Mouse (Mus musculus) CH12F3 (cell line): Measurements from ENCODE around the gene Eif2b5.
"Not testable (repeated sequence)": the region's sequence is repeated elsewhere in the genome, so short reads cannot be mapped to it uniquely, and the experiment has no call there.

Experiments used
- in situ Hi-C: fragments of 300-500 bp; cut with MboI; formaldehyde crosslinking; loops from 2 replicates; pipeline ENCODE4 v1.14.3; 2020; ENCODE audit warnings: low sequenced_read_pairs

The Eif2b5 gene

DNA sequence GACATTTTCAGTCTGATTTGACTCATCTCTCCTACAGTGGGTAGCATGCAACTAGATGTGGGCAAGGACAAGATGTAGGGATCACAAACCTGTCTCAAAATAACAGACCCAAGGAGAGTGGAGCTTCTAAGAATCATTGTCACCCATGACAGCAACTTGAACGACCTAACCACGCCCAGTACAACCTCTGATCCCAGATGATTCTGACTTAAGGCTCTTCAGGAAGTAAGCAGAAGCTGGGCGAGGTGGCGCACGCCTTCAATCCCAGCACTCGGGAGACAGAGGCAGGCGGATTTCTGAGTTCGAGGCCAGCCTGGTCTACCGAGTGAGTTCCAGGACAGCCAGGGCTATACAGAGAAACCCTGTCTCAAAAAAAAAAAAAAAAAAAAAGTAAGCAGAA, 9.9 kb upstream of the Eif2b5 start:
- in situ Hi-C loops, result not testable (repeated sequence)

DNA sequence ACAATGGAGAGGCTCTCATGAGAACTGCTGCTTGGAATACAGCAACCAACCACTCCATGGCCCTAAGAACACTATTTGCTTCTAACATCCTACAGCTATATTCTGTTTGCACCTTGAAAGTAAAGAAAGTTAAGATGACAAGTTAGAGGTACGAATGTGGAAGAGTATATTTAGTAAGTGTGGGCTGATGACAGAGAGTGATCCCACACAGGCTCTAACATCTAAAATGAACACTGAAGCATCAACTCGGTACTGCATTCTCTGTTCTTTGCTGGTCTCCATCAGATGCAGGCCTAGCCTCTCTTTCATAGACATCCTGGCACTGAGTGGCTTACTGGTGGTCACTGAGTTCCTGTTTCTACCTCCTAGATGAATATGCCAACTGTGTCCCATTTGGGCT, 9.4 kb upstream of the Eif2b5 start:
- in situ Hi-C loops, result no loop called here

DNA sequence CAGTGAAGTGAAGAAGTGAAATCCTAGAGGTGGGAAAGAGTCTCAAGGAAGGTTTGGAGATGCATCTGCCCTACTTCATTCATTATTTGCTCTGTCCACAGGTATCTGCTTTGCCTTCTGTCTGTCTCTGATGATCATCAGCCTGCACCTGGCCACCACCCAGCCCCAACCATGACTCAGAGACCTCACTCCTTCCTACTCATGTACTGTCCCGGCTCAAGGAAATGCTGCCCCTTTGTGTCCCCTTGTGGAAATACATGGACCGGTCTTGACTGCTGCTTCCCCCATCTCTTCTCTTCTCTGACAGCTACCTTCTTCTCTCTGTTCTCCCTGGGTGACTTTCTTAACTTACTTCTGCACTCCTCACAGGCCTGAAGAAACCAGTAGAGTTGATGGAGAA, 8.0 kb upstream of the Eif2b5 start:
- in situ Hi-C loops, result no loop called here

DNA sequence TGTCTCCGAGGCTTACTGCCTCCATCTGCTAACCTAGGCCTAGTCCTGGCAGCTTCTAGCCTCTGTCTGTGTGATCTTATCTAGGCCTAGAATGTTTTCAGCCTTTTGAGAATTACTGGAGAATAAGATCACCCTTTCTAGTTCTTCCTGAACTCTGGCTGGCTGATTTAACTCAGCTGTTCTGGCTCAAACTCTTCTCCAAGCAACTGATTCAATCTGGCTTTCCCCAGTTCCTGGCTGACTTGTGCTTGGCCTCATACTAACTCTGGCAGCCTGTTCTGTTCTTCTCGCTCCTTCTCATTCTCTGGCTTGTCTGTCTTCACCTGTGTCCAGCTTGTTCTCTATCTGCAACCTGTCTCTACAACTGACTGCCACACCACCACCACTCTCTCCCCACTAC, 7.3 kb upstream of the Eif2b5 start:
- in situ Hi-C loops, result no loop called here

DNA sequence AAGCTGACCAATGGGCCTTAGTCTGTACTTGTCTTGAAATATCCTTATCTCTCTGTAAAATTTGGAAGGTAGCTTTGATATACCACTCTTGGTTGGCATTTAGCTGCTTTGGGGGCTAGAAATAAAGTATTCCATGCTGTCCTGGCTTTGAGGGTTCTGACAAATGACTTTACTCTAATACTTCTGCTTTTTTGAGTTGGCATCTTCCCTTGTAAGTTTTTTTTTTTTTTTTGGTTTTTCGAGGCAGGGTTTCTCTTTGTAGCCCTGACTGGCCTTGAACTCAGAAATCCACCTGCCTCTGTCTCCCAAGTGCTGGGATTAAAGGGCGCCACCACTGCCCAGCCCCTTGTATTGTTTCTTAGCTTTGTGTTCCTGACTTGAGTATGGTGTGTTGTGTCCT, 5.2 kb upstream of the Eif2b5 start:
- in situ Hi-C loops, result no loop called here

DNA sequence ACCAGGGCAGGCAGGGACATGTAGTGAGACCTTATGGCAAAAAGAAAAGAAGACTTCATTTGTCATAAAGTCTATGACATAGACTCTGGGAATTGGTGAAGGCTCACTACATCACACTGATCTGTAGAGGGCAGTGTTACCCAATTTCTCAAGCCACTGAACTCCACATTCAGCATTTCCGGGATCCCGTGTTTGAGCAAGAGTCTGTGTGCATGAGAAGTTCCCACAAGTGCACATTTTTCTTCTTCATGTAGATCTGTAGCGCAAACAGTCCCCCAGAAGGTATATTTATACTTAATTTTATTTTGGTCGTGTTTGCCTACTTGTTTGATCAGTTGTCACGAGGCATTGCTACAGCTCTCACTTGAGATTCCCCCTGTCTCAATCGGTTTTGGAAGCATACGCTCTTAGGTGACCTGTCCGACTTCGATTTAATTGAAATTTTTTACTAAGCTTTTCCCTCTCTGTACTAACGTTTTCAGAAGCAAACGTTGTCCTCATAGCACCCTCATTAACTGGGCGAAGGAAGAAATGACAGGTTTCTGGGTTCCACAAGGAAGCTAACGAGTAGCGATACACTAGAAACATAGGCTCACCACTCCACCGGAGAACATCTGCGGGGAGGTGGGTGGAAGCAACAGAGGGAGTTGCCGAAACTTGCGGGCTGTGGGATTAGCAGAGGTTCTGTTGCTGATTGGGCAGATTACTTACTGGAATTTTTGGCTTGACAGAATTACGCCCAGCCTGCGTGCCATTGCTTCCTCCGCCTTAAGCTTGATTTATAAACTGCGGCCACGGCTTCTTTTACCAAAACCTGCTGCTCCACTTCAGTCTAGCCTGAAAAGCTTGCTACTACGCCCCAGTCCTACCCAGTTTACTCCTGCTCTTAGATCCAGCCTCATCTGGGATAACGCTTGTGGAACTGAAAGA, 1.7 kb upstream of the Eif2b5 start:
- in situ Hi-C loops, result no loop called here

DNA sequence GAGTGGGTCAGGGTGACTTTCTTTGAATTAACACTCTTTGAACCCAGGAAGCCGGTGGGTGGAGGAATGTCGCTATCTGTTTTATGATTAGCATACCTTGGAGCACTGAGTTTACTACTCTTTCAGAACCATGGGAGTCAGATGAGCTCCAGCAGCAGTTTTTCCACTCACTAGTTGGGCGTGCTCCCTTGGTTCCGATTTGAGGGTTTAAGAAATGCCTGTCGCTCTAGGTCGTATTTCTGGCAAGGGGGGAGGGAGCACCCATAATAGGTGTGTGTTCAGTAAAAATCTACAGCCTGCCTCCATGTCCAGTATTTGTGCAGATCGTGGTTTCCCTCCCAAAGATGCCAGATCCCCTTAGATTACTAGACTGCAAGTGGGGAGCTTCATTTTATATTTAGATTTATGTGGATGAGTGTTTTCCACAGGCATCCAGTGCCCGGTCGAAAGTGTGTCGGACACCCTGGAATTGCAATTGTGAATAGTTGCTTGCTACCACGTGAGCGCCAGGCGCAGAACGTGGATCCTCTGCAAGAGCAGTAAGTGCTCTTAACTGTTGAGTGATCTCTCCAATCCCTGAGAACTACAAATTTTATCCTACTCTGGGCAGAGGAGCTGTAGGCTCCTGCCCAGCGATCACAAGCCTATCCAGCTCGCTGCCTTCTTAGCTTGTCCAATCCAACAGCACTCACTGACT, 489 bp upstream of the Eif2b5 start:
- in situ Hi-C loops, result no loop called here

DNA sequence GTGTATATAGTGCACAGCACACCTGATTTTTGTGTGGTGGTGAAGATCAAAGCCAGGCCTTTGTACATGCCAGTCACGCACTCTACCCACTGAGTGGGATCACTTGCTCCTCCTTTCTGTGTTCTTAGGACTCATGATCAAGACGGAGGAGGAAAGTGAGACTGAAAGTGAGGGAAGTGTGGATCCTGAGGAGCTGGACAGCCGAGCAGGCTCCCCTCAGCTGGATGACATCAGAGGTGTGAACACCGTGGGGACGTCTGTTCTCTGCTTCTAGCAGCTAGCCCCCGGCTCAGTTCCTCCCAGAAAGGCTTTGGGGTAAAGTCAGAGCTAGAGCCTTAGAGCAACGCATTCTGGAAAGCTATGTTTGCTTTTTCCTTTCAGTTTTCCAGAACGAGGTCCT, 7.4 kb downstream of the Eif2b5 start:
- in situ Hi-C loops, result loop anchor here (10.0 kb wide), 1 partner anchor 139 kb away; no protein-coding TSS in a partner anchor

DNA sequence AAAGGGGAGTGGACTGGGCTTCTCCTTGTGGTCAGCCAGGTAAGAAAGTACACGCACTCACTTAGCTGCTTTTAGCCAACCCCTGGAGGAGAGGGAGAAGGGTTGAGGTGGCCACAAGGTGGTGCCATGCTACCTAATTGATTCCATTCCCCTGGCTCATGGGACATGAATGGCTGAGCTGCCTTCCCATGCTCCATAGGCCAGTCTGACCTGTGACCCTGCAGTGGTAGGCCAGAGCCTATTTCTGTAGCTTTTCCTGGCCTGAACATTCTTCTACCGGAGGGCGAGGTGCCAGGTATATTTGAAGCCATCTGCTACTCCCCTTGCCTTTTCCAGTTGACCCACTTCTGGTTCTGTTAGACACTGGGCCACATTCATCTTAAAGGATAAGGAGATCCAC, 10.7 kb downstream of the Eif2b5 start:
- in situ Hi-C loops, result loop anchor here (10.0 kb wide), 1 partner anchor 135 kb away; no protein-coding TSS in a partner anchor

DNA sequence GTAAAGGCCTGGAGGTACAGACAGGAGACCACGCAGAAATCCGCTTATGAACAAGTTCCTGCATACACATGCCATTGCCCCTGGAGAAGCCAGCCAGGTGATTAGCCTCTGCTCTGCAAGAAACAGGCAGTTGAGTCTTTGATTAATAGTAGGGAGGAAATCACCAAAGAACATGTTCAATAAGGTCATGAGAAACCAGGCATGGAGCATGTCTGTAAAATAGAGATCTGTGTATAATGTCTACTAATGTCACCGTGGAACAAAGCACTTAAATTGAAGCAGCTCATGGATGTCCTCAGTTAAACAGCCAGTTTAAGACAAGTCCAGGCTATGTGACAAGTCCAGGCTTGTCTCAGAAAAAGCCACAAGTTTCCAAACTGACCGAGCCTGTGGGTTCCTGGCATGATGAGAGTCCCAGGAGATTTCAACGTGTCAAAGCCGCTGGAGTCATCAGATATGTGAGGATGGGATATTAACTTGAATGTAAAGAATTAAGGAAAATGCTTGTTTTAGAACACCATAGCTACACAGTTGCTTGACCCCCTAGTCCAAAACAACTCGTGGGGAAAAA, 12.7 kb downstream of the Eif2b5 start:
- in situ Hi-C loops, result no loop called here

DNA sequence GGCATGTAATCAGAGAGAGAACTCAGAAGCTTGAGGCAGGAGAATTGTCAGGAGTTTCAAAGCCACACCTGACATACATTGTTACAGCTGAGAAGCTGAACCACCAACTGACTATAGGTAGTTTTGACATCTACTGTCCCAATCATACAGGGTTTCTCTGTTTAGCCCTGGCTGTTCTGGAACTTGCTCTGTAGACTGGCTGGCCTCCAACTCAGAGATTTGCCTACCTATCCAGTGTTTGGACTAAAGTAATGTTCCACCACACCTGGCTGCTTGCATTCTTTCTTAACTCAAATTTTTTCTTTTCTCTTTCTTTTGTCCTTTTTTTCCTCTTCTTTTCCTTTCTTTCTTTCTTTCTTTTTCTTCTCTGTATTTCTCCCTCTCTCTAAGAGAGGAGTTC, 17.4 kb downstream of the Eif2b5 start:
- in situ Hi-C loops, result no loop called here

DNA sequence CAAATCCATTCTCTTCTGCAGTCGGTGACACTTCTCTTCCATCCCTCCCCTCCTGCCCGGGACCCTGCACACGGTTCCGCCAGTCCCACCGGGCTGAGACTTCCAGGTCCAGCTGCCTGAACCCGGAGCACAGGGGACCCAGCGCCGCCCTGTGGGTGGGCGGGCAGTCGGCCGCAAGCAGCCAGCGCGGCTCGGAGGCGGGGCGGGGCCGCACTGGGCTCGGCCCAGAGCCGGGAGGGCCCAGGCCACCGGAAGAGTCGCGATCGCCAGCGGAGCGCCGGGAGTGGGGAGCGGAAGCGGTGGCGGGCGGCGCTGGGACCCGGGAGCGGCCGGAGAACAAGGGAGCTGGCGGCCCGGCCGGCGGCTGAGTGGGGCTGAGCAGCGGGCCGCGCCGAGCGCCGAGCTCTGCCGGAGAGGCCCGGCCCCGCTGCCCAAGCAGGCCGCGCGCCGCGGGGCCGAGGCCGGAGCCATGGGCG, 18.1 kb downstream of the Eif2b5 start, which contains the start of gene Dvl3:
Dvl3 (plus strand) TSS at position 257 of the 476 bp plus-strand sequence.
- in situ Hi-C loops, result no loop called here

DNA sequence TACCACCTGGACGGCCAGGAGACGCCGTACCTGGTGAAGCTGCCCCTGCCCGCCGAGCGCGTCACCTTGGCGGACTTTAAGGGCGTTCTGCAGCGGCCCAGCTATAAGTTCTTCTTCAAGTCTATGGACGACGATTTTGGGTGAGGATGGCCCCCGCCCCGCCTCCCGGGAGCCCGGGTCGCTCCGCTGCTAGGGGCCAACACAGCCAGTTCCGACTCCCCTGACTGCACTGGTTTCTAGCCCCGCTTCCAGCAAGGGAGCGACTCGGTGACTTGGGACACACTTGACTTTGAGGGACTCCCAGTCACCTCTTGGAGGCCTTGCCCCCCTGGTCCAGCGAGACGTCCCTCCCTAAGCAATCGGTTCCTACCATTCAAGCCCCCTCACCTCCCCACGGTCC, 18.6 kb downstream of the Eif2b5 start:
- in situ Hi-C loops, result no loop called here

DNA sequence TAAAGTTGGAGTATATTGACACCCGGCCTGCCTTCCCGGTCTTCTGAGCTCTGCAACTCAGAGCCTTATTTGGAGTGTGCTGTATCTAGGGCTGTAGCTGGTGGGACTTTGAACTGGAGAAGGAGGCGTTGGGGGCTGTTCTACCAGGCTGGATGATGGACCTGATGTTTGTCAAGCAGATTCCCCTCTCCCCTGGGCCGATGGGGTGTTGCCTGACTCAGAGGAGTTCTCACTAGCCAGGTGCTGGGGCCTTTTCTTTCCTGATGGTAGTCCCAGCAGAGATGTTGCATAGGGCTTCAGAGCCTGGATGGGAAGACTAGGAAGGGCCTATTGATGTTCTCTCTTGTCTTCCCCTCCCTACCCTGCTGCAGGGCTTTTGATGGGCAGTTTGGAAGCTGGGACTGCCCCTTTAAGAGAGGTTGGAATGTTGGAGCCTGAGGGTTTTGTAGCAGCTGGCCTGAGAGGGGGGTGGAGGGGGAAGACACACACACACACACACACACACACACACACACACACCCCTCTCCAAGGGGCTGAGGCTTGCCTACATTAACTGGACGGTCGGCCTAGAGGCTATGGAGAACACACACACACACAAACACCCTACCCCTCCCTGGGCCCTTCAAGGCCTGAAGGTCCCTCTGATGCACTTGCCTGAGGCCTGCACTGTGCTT, 19.2 kb downstream of the Eif2b5 start:
- in situ Hi-C loops, result no loop called here

DNA sequence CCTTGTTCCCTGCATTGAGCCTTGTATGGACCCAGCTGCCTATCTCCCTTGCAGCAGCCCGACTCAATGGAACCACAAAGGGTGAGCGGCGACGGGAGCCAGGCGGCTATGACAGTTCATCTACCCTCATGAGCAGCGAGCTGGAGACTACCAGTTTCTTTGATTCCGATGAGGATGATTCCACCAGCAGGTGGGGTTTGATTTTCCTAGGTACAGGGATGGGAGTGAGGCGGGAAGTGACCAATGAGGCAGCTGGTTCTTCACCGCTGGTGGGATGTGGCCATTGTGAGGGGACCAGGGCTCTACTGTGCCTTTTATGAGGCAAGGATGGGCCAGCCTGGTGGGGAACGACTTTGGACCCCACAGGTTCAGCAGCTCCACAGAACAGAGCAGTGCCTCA, 25.3 kb downstream of the Eif2b5 start:
- in situ Hi-C loops, result no loop called here

DNA sequence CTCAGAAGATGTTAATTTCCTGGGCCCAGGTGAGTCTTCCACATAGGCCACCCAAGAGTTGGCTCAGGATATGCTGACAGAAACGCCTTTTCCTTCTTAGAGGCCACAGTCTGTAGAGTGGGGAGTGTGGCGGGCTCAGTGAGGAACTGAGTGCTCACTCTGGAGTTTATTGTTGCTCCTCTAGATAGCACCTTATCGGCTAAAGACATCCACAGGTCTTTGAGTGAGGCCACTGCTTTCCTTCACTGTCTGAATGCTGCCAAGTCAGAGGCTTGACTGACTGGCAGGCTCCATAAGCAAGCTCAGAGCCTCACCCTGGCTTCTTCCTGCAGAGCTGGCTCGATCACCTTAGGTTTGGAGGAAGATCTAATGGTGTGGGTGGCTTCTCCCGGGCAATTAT, 30.2 kb downstream of the Eif2b5 start:
- in situ Hi-C loops, result no loop called here

DNA sequence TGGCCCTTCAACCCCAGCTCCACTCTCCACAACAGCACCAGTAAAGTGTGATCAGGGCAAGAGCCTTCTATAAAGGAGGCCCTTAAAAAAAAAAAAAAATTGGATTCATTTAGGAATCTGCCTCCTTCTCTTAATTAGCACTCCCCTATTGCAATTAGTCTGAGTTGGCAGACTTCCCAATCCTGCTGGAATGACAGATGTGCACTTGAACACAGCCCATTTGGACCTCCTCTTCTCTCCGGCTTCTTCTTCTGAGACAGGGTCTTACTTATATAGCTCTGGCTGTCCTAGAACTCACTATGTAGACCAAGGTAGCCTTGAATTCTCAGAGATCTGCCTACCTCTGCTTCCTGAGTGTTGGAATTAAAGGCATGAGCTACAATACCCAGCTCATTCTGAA, 30.8 kb downstream of the Eif2b5 start:
- in situ Hi-C loops, result no loop called here

DNA sequence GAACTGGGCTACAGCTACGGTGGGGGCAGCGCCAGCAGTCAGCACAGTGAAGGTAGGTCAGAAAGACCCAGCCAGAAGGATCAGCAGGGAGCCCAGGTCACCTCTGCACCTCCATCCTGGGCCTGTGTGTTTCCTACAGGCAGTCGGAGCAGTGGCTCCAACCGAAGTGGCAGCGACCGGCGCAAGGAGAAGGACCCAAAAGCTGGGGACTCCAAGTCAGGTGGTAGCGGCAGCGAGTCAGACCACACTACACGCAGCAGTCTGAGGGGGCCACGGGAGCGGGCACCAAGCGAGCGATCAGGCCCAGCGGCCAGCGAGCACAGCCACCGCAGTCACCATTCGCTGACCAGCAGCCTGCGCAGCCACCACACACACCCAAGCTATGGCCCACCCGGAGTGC, 32.3 kb downstream of the Eif2b5 start:
- in situ Hi-C loops, result no loop called here

DNA sequence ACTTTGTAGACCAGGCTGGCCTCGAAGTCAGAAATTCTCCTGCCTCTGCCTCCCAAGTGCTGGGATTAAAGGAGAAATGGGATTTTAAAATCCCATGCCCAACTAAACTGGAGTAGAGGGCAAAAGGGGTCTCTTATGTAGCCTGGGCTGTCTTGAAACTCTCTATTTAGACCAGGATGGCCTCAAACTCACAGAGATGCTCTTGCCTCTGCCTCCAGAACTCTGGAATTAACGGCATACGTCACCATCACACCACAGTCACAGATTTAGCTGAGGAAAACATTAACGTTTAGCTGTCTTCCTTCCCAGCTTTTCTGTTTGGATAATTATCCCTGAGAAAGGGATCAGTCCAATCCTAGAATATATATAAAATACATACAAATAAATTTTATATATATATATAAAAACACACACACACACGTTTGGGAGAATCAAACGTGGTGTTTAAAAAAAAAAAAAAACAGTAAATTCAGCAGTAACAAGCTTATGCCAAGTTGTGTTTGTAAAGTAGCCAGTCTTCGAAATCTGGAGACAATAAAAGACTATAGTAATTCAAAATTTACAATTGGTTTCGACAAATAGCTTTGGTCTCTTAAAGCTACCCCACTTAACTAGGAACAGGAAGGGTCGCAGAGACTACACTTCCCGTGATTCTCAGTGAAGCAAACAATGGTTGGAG, 36.1 kb downstream of the Eif2b5 start:
- in situ Hi-C loops, result no loop called here

DNA sequence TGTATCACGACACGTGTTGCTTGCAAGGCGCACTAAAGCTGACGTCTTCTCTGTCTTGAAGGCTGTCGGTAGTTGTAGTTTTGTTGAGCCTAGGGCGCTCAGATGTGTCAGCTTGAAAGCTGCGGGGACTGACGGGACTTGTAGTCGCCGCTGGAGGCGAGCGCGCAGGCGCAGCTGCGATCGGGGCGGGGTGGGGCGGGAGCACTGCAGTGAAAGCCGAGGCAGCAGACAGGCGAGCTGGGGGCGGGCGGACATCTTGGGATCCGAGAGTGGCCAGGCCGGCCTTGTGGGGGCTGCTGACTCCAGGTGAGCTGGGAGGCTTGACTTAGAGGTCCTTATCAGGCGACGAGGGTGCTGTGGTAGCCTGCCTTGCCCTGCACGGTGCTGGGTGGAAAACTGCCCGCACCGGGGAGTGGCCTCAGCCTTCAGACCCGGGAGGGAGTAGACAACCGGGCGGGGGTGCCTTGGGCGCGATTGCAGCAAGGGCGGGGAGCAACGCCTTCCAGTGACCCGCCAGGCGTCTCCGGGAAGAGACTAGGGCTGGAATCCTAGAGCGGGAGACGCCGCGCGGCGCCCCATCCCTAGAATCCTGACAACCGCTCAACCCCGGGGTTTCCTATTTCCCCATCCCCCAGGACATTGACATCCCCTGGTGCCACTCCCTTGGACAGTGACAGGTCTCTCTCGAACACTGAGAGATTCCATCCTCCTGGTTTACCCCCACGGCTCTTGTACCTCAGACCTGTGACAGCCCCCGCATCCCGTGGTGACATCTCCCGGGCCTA, 36.9 kb downstream of the Eif2b5 start, which contains the start of gene Ap2m1:
Ap2m1 (plus strand) TSS at position 183 of the 785 bp plus-strand sequence.
- in situ Hi-C loops, result no loop called here
